Mouse (Mus musculus) forebrain, embryonic 11.5 days (tissue): ENCODE data around the gene 2700081O15Rik. TPM values are rescaled to one million over a fixed set of nuclear protein-coding genes. Genes with fewer than 3 reads are reported as not detected.

Experiments
- ATAC-seq: fragments of 200-750 bp; cut with Nextera tagmentation; replicated peaks from 2 replicates; pipeline ENCODE4 v1.8.0; 2017; ENCODE audit warnings: moderate TSS enrichment; ENCODE audit not compliant: low FRiP score
- DNase-seq: peaks from one replicate; pipeline ENCODE4 v3.0.0-alpha.2; 2017; ENCODE audit warnings: low spot score
- H3K27ac ChIP-seq: fragments of 300-500 bp; sonication (generic); 2 replicates; pipeline ENCODE4 v1.5.1; 2014; ENCODE audit warnings: low read depth, low read length
- H3K27me3 ChIP-seq: fragments of 300-500 bp; sonication (generic); 2 replicates; pipeline ENCODE4 v1.6.1; 2014; ENCODE audit warnings: mild to moderate bottlenecking, low read length, mixed read lengths; ENCODE audit not compliant: control insufficient read depth, insufficient read depth
- H3K36me3 ChIP-seq: fragments of 300-500 bp; sonication (generic); 2 replicates; pipeline ENCODE4 v1.6.1; 2014; ENCODE audit warnings: mild to moderate bottlenecking, low read length, moderate library complexity, mixed read lengths; ENCODE audit not compliant: control insufficient read depth, insufficient read depth
- H3K4me1 ChIP-seq: fragments of 300-500 bp; sonication (generic); replicated peaks from 2 replicates; pipeline ENCODE4 v1.6.1; 2014; ENCODE audit warnings: low read length, mixed read lengths; ENCODE audit not compliant: control insufficient read depth, insufficient read depth
- H3K4me2 ChIP-seq: fragments of 300-500 bp; sonication (generic); 2 replicates; pipeline ENCODE4 v1.6.1; 2014; ENCODE audit warnings: low read depth, mild to moderate bottlenecking, low read length, moderate library complexity, mixed read lengths; ENCODE audit not compliant: severe bottlenecking
- H3K4me3 ChIP-seq: fragments of 300-500 bp; sonication (generic); 2 replicates; pipeline ENCODE4 v1.5.1; 2014; ENCODE audit warnings: low read depth, low read length
- H3K9ac ChIP-seq: fragments of 300-500 bp; sonication (generic); 2 replicates; pipeline ENCODE4 v1.6.1; 2014; ENCODE audit warnings: low read length
- H3K9me3 ChIP-seq: fragments of 300-500 bp; sonication (generic); 2 replicates; pipeline ENCODE4 v1.6.1; 2016; ENCODE audit warnings: low read length, mixed read lengths; ENCODE audit not compliant: control insufficient read depth
- WGBS: fragments of 180-500 bp; shearing (Covaris S2); extraction: QIAGEN DNeasy Blood & Tissue Kit; methylation state at CpG from one replicate; pipeline ENCODE4 v1.1.7; 2014; 5-methylcytosine and 5-hydroxymethylcytosine counted together
- polyA plus RNA-seq: library from polyadenylated mRNA; unstranded; fragments of >200 nt; fragmentation: Nextera tagmentation; extraction: Ambion mirVana; gene quantifications from 2 replicates; pipeline ENCODE4 v1.2.1, GENCODE M21; 2014

2700081O15Rik gene
- polyA plus RNA-seq, 1 experiment from 2014 or later, result 11.5 TPM

DNA sequence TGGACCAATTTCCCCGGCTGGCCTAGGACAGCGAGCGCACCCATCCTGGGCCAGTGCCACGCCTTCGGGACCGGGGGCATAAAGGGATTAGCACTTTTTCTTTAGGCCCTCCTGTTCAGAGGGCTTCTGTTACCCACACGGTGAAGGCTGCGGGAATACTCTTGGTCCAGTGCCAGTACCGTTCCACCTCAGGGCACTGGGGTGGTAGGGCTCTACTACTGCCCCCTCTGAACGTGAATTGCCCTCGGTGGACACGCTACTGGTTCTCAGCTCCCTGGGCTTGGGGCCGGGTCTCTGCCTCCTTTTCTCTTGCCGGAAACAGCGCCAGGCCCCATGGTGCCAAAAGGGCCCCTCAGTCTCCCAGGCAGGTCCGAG, 6.2 kb downstream of the 2700081O15Rik start:
- Histone ChIP-seq H3K9me3 (no peaks in the 10 kb centered on the region), H3K4me3 (peak overlapping the region; percentile 19; the same call in 1 of the 2 replicates), H3K27me3 (no peaks in the 10 kb centered on the region), H3K4me2 (peak overlapping the region; percentile 92), H3K4me1 (peaks cover 45% of the 10 kb centered on the region), H3K27ac (no peak overlapping the region), H3K9ac (peak overlapping the region; percentile 56), H3K36me3 (peaks cover 10% of the 10 kb centered on the region)
- 27% methylated on average over 16 of the region's 16 CpGs for WGBS
- DNase-seq (no peak), ATAC-seq (no peak; the same call in 1 of the 2 replicates)

DNA sequence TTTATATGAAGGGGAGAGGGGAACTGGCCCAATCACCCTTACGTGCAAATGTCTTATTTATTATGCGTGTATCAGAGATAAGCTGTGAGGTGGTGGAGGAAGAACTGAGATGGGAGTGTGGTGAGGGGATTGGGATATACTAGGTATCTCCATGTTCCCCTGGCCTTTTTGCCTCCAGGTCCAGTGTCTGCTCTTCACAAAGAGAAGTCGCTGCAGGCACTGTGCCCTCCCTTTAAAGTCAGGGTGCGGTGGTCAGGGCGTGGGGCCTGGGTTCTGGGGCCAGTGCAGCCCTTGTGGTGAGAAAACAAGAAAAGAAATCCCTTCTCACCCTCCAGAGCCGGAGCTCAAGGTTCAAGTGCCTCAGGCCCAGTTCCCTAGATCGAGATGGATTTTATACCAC, 6.7 kb downstream of the 2700081O15Rik start:
- ATAC-seq (no peak), DNase-seq (no peak)
- Histone ChIP-seq H3K9me3 (no peaks in the 10 kb centered on the region), H3K4me2 (no peak overlapping the region), H3K36me3 (peaks cover 10% of the 10 kb centered on the region), H3K9ac (no peak overlapping the region), H3K27me3 (no peaks in the 10 kb centered on the region), H3K4me3 (no peak overlapping the region), H3K27ac (no peak overlapping the region), H3K4me1 (peaks cover 43% of the 10 kb centered on the region)
- 63% methylated on average over 7 of the region's 7 CpGs for WGBS

DNA sequence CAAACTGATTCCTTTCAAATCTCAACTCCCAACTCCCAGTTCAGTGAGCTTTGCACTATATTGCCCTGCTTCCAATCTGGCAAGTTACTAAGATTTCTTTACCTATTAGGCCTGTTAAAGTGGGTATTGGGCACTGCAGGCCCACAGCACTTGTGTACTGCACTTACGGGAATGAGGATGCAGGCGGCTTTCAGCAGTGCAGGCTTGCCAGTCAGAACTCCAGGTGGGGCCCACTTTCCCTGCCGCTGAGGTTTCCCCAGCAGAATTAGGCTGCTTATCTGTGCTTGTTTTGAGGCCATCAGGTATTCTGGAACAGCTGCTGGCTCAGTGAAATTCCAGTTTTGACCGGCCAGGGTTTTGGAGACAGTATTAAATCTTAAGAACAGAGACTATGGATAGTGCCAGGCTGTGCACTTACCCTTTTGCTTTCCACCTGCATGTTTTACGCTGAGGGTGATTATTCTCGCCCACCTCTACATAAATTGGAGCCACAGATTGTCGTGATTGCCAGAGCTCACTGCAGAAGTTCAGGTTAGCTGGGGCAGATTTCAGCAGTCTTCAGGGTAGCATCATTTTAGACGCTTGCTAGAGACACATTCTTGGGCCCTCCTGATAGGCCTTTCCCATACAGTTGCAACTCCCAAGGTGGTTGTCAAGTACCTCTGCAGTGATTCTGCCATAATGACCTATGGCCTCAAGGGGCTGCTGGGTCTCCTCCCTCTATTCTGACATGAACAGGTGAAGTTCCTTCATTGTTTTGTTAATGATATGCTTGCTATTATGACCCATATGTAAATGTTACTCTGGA, 7.4 kb downstream of the 2700081O15Rik start:
- ATAC-seq, result no peak
- peaks cover 10% of the 10 kb centered on the region for H3K36me3 ChIP-seq
- no peak overlapping the region for H3K27ac ChIP-seq

DNA sequence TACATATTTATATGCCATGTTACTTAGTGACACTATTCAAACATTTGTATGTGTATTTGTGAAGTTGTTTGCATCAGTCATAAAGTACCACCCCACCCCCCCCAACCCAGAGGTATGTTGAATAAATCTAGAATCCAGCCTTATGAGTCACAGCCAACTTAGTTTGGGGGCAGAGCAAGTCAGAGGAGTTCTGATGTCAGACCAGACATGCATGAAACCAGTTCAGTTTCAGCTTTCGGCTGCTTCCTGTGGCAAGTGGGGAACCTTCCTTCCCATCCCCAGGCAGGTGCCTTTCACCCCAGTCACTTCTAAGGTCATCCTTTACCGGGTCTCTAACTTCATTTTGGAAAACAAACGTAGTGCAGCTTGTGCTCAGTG, 8.0 kb downstream of the 2700081O15Rik start:
- no peak for DNase-seq
- ATAC-seq, result no peak
- peaks cover 10% of the 10 kb centered on the region for H3K36me3 ChIP-seq
- WGBS, result 66% methylated on average over 3 of the region's 3 CpGs
- H3K4me2 ChIP-seq, result no peak overlapping the region
- H3K9me3 ChIP-seq, result no peaks in the 10 kb centered on the region
- peaks cover 30% of the 10 kb centered on the region for H3K4me1 ChIP-seq
- no peaks in the 10 kb centered on the region for H3K27me3 ChIP-seq
- no peak overlapping the region for H3K27ac ChIP-seq
- no peak overlapping the region for H3K9ac ChIP-seq
- no peak overlapping the region for H3K4me3 ChIP-seq

More for the DNA sequence above, 7.4 kb downstream of the 2700081O15Rik start:
- Histone ChIP-seq H3K4me2 (no peak overlapping the region), H3K9ac (no peak overlapping the region), H3K4me1 (peaks cover 36% of the 10 kb centered on the region), H3K9me3 (no peaks in the 10 kb centered on the region), H3K27me3 (no peaks in the 10 kb centered on the region), H3K4me3 (no peak overlapping the region)
- whole genome bisulfite sequencing, result 65% methylated on average over 8 of the region's 8 CpGs
- DNase-seq, result peak; percentile 62

DNA sequence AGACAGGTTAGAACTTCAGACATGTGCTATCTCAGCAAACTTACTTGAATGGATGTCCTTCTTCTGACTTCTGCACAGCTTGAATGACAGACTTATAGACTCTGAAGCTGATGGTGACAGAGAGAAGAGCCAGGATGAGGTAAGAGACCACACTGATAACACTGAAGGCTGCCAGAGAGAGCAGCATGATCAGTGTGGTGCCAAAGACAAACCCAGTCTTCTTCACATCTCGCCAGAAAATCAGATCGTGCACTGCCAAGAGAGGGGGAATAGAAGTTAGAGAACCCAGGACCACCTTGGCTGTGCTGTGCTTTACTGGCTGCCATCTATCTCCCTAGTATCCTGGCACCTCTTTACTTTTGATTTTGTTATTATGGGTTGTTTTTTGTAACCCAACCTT, 17.5 kb downstream of the 2700081O15Rik start:
- H3K9me3 ChIP-seq, result no peaks in the 10 kb centered on the region
- H3K4me2 ChIP-seq, result no peak overlapping the region
- no peaks in the 10 kb centered on the region for H3K4me1 ChIP-seq
- H3K4me3 ChIP-seq, result no peak overlapping the region
- peaks cover 13% of the 10 kb centered on the region for H3K36me3 ChIP-seq
- 86% methylated on average over 2 of the region's 2 CpGs for WGBS
- no peak for ATAC-seq
- H3K9ac ChIP-seq, result no peak overlapping the region
- no peak for DNase-seq
- no peaks in the 10 kb centered on the region for H3K27me3 ChIP-seq
- no peak overlapping the region for H3K27ac ChIP-seq

DNA sequence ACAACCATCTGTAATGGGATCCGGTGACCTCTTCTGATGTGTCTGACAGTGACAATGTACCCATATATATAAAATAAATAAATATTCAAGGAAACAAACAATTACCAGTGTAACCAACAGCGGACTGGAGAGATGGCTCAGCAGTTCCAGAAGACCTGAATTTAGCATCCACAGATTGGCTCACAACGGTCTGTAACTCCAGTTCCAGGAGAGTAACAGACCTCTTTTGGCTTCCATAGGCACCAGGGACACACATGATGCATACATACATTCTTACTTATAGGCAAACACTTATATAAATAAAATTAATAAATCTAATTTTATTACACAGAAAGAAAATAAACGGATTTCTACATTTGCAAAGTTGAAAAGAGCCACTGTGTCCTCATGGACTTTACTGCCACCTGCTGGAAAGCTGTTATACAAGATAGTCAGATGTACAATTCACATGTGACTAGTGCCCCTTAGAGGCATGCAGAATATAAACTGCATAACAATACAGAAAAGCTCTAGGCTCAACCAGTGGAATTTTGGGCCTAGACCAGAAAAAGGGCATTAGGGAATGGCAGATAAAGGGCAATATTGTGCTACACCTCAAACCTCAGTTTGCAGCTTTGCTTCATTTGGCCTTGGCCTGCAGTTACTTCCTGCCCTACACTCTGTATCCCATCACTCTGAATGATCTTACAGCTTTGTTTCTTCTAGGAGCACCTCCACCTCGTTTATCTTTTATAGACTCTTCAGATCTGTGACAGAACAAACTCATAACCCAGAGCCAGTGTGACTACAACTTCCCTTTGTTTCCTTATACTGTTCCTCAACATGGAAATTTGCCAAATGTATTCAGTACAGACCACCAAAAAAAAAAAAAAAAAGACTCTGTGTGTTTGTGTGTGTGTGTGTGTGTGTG, 18.9 kb downstream of the 2700081O15Rik start:
- ATAC-seq (no peak), DNase-seq (no peak)
- Histone ChIP-seq H3K9me3 (no peaks in the 10 kb centered on the region), H3K4me3 (no peak overlapping the region), H3K27me3 (no peaks in the 10 kb centered on the region), H3K9ac (no peak overlapping the region), H3K4me1 (peaks cover 2% of the 10 kb centered on the region; the same call in 1 of the 2 replicates), H3K4me2 (no peak overlapping the region), H3K27ac (no peak overlapping the region), H3K36me3 (peaks cover 5% of the 10 kb centered on the region)
- WGBS, result 79% methylated on average over 5 of the region's 5 CpGs

DNA sequence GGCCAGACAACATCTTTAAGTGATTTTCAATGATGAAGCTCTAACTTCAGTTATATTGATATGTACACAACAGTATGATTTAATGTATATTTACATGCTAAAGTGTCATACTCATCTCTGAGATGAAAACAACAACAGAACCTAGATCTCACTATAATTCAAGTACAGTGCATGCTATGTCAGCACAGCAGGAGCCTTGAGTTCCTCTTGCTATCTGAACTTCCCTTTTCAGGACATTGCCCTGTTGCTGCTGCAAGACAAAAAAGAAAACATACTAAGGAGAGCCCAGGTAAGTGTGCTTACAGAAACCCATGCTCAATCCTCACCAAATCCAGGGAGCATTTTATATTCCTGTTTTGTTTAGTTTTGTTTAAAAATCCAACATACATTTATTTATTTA, 20.9 kb downstream of the 2700081O15Rik start:
- no peak for DNase-seq
- Histone ChIP-seq H3K4me1 (peaks cover 4% of the 10 kb centered on the region; the same call in 1 of the 2 replicates), H3K9me3 (no peaks in the 10 kb centered on the region), H3K4me2 (no peak overlapping the region), H3K9ac (no peak overlapping the region), H3K27me3 (no peaks in the 10 kb centered on the region), H3K36me3 (peaks cover 2% of the 10 kb centered on the region; the same call in 1 of the 2 replicates), H3K27ac (no peak overlapping the region), H3K4me3 (no peak overlapping the region)
- no peak for ATAC-seq

DNA sequence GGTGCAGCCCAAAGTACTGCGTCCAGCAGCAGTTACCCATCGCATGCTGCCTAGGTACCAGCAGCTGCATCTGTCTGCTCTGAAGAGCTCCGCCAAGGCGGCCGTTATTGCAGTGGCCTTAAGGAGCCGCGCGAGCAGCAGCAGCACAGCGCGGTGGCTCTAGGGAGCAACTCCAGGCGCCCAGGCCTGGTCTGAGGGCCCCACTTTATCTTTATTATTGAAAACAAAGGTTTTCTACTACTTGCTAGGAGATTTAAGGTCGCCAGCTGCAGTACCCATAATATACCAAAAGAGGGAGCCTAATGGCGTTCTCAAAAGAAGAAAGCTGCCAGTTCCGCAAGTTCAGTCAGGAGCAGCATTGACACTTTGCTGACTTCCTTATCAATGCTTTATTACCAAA, 24.1 kb downstream of the 2700081O15Rik start:
- ATAC-seq (peak; percentile 60; the same call in 1 of the 2 replicates), DNase-seq (peak; percentile 59)
- Histone ChIP-seq H3K36me3 (no peaks in the 10 kb centered on the region; the same call in 1 of the 2 replicates), H3K4me3 (no peak overlapping the region), H3K27me3 (no peaks in the 10 kb centered on the region), H3K9ac (no peak overlapping the region), H3K9me3 (no peaks in the 10 kb centered on the region), H3K4me2 (no peak overlapping the region), H3K4me1 (peaks cover 4% of the 10 kb centered on the region; the same call in 1 of the 2 replicates), H3K27ac (no peak overlapping the region)
- WGBS, result 72% methylated on average over 14 of the region's 14 CpGs
